Mouse (Mus musculus): ENCODE measurements around the gene St5.

Gene St5

GRCm38 (mm10) chr7:109703190-109704015, at the start of gene St5, which contains the start of gene Akip1:
TSS of gene St5 (minus strand) at chr7:109703605.
TSS of gene Akip1 (plus strand) at chr7:109703690.
- peak; percentile 96 for DNase-seq (ENCODE audit: low read depth)

GRCm38 (mm10) chr7:109752008-109752925, 48.9 kb upstream of the St5 start, which contains the start of gene Tmem9b:
TSS of gene Tmem9b (minus strand) at chr7:109752875.
- DNase-seq (ENCODE audit: low read depth) = peak; percentile 82

GRCm38 (mm10) chr7:109751427-109752007, 48.1 kb upstream of the St5 start:
- peak; percentile 32 for DNase-seq (ENCODE audit: low read depth)

GRCm38 (mm10) chr7:109747747-109748146, 44.3 kb upstream of the St5 start:
- DNase-seq (ENCODE audit: low read depth) = no peak

GRCm38 (mm10) chr7:109741703-109742102, 38.3 kb upstream of the St5 start:
- peak; percentile 73 for DNase-seq (ENCODE audit: low read depth)

GRCm38 (mm10) chr7:109741060-109741459, 37.7 kb upstream of the St5 start:
- DNase-seq (ENCODE audit: low read depth) = peak; percentile 48

GRCm38 (mm10) chr7:109739822-109740370, 36.5 kb upstream of the St5 start:
- DNase-seq (ENCODE audit: low read depth) = no peak

GRCm38 (mm10) chr7:109734806-109735205, 31.4 kb upstream of the St5 start:
- no peak for DNase-seq (ENCODE audit: low read depth)

GRCm38 (mm10) chr7:109731626-109732025, 28.2 kb upstream of the St5 start, which contains the start of gene Ascl3:
TSS of gene Ascl3 (minus strand) at chr7:109731726.
- no peak for DNase-seq (ENCODE audit: low read depth)

- no peak for DNase-seq (ENCODE audit: low read depth)
Observed at GRCm38 (mm10) chr7:109723697-109724096, 20.3 kb upstream of the St5 start, which contains the start of gene BC051019. TSS of gene BC051019 (minus strand) at chr7:109723850.

- no peak for DNase-seq (ENCODE audit: low read depth)
Observed at GRCm38 (mm10) chr7:109723114-109723513, 19.7 kb upstream of the St5 start.

GRCm38 (mm10) chr7:109722618-109723017, 19.2 kb upstream of the St5 start:
- peak; percentile 45 for DNase-seq (ENCODE audit: low read depth)

- DNase-seq (ENCODE audit: low read depth) = peak; percentile 38
Observed at GRCm38 (mm10) chr7:109719286-109719685, 15.9 kb upstream of the St5 start.

- no peak for DNase-seq (ENCODE audit: low read depth)
Observed at GRCm38 (mm10) chr7:109713434-109713982, 10.1 kb upstream of the St5 start.

- no peak for DNase-seq (ENCODE audit: low read depth)
Observed at GRCm38 (mm10) chr7:109712198-109712597, 8.8 kb upstream of the St5 start.

- no peak for DNase-seq (ENCODE audit: low read depth)
Observed at GRCm38 (mm10) chr7:109710069-109710468, 6.7 kb upstream of the St5 start.

- DNase-seq (ENCODE audit: low read depth) = no peak
Observed at GRCm38 (mm10) chr7:109708961-109709382, 5.6 kb upstream of the St5 start.

- peak; percentile 87 for DNase-seq (ENCODE audit: low read depth)
Observed at GRCm38 (mm10) chr7:109707023-109707785, 3.8 kb upstream of the St5 start.

GRCm38 (mm10) chr7:109704461-109704860, 1.1 kb upstream of the St5 start:
- DNase-seq (ENCODE audit: low read depth) = no peak

GRCm38 (mm10) chr7:109704016-109704377, 592 bp upstream of the St5 start:
- DNase-seq (ENCODE audit: low read depth) = peak; percentile 35

- DNase-seq (ENCODE audit: low read depth) = no peak
Observed at GRCm38 (mm10) chr7:109702721-109703120, 684 bp downstream of the St5 start.

Data from naive thymus-derived CD4-positive, alpha-beta T cell, adult 2 months (primary cell).